In the genomic region with DNA sequence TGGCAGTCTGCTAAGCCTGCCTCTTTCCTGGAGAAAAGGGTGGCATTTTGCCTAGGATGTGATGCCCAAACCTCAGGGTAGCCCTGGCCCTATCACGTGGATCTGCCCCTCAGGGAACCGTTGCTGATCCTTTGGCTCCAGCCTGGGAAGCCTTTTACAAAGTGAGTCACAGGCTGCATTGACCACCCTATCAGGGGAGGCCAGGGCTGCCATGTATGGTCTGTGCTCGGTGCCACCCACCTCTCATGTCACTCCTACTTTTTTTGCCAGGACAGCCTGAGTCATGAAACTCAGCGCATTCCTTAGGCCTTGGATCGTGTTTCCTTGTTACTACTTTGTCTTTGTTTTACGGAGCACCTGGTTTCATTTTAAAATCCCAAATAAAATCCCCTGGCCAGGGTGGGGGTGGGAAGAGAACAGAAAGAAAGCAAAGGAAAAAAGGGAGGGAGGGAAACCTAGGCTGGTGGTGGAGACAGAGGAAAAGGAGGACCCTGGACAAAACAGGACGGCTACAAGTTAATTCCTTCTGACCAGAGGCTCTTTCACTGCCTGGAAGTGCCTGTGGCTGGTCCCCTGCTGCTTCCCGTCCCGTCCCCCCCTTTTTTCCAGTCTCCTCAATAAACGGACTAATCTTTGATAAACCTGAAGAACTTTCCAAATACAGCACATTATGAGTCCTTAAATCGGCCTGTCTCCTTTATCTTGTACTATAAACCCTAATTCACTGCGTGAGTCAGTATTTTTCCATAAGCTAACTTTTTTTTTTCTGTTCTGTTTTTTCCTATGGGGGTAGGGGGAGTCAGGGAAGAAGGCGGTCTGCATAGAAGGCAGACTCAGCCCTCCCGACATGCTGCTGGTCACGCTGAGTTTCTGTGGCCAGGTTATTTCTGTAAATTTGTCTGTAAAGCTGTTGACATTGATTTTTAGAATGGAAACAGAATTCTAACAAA, we compare ENCODE assay signal across 8 mouse cellular contexts. TPM values are rescaled to one million over a fixed set of nuclear protein-coding genes. Genes with fewer than 3 reads are reported as not detected.
DNase-seq lines count a peak whose midpoint lies in the region; ATAC-seq and TF ChIP-seq lines count a peak whose summit lies in the region.
"Had no signal": no experiment of that assay in that cellular context is flagged by ENCODE, and none has a peak within 500 bp of the region (broad histone marks: within the 10 kb centered on the region; RNA-seq: fewer than 3 reads in every experiment).

No protein-coding gene starts in this region.

- H3K36me3 ChIP-seq in embryonic facial prominence, embryonic 14.5 days (ENCODE audit: control insufficient read depth, insufficient read depth, low read length) = no peaks in the 10 kb centered on the region
- no peaks in the 10 kb centered on the region for H3K36me3 ChIP-seq in heart, embryonic 15.5 days
- H3K36me3 ChIP-seq in kidney, postnatal 0 days (ENCODE audit: insufficient read depth, low read length) = no peaks in the 10 kb centered on the region

- no peaks in the 10 kb centered on the region for H3K27me3 ChIP-seq in embryonic facial prominence, embryonic 14.5 days (replicated peaks; ENCODE audit: control insufficient read depth, insufficient read depth, low read length)
- H3K27me3 ChIP-seq in heart, embryonic 15.5 days = no peaks in the 10 kb centered on the region
- no peaks in the 10 kb centered on the region for H3K27me3 ChIP-seq in kidney, postnatal 0 days (ENCODE audit: insufficient read depth, low read length)

- H3K4me1 ChIP-seq in brown adipose tissue, adult 24 weeks (ENCODE audit: control insufficient read depth, insufficient read depth, insufficient read length, low read length) = peaks cover 19% of the 10 kb centered on the region
- peaks cover 53% of the 10 kb centered on the region for H3K4me1 ChIP-seq in embryonic facial prominence, embryonic 14.5 days (ENCODE audit: control insufficient read depth, insufficient read depth, low read length)
- H3K4me1 ChIP-seq in heart, embryonic 15.5 days (replicated peaks) = peaks cover 42% of the 10 kb centered on the region
- H3K4me1 ChIP-seq in kidney, postnatal 0 days (replicated peaks; ENCODE audit: insufficient read depth, low read length) = peaks cover 25% of the 10 kb centered on the region

- no peaks in the 10 kb centered on the region for H3K9me3 ChIP-seq in embryonic facial prominence, embryonic 14.5 days (ENCODE audit: control insufficient read depth, low read length)
- H3K9me3 ChIP-seq in heart, embryonic 15.5 days (replicated peaks) = no peaks in the 10 kb centered on the region
- H3K9me3 ChIP-seq in kidney, postnatal 0 days (replicated peaks; ENCODE audit: low read length) = no peaks in the 10 kb centered on the region

- peak; percentile 94 for DNase-seq in embryonic facial prominence, embryonic 14.5 days (ENCODE audit: low spot score)
- DNase-seq in kidney, postnatal 0 days (ENCODE audit: low spot score) = peak; percentile 85
- DNase-seq in mesoderm, embryonic 11.5 days (ENCODE audit: low read depth, low spot score) = peak; percentile 71
- DNase-seq in left cerebral cortex, postnatal 14 days (ENCODE audit: low spot score in 2 of 2) = no peak
- no peak for DNase-seq in left cerebral cortex, adult 2 months (ENCODE audit: extremely low spot score in 1 of 2, low spot score in 2 of 2)

- peak overlapping the region; percentile 62 for H3K4me2 ChIP-seq in embryonic facial prominence, embryonic 14.5 days (ENCODE audit: low read depth, low read length)
- H3K4me2 ChIP-seq in heart, embryonic 15.5 days = peak overlapping the region; percentile 69
- H3K4me2 ChIP-seq in kidney, postnatal 0 days (ENCODE audit: low read length) = peak overlapping the region; percentile 73

- peak overlapping the region; percentile 62 for H3K9ac ChIP-seq in embryonic facial prominence, embryonic 14.5 days (ENCODE audit: low read depth, low read length)
- peak overlapping the region; percentile 43 for H3K9ac ChIP-seq in heart, embryonic 15.5 days
- H3K9ac ChIP-seq in kidney, postnatal 0 days (ENCODE audit: low read depth, low read length) = peak overlapping the region; percentile 62

- peak overlapping the region; percentile 58 for H3K4me3 ChIP-seq in brown adipose tissue, adult 24 weeks (ENCODE audit: insufficient read depth, low read depth, low read length)
- peak overlapping the region; percentile 24 for H3K4me3 ChIP-seq in embryonic facial prominence, embryonic 14.5 days (ENCODE audit: low read depth, low read length)
- H3K4me3 ChIP-seq in heart, embryonic 15.5 days = peak overlapping the region; percentile 21; the same call in 1 of the 2 replicates
- H3K4me3 ChIP-seq in kidney, postnatal 0 days (replicated peaks; ENCODE audit: low read depth, low read length) = 0 out of 2 replicates have a peak overlapping the region, but pooled peaks have one; percentile 14
- H3K4me3 ChIP-seq in left cerebral cortex, adult 2 months = no peak overlapping the region

- intact Hi-C loops in left cerebral cortex, postnatal 14 days (cut with DNase I) = no loop called here
- intact Hi-C loops in left cerebral cortex, adult 2 months (cut with DNase I) = no loop called here

- peak overlapping the region; percentile 50 for H3K27ac ChIP-seq in brown adipose tissue, adult 24 weeks (replicated peaks; ENCODE audit: low read depth, low read length)
- H3K27ac ChIP-seq in embryonic facial prominence, embryonic 14.5 days (replicated peaks; ENCODE audit: low read depth, low read length) = peak overlapping the region; percentile 98
- H3K27ac ChIP-seq in heart, embryonic 15.5 days = peak overlapping the region; percentile 89
- peak overlapping the region; percentile 87 for H3K27ac ChIP-seq in kidney, postnatal 0 days
- H3K27ac ChIP-seq in left cerebral cortex, adult 2 months = no peak overlapping the region

- peak; percentile 82 for ATAC-seq in embryonic facial prominence, embryonic 14.5 days (ENCODE audit: low read depth)
- peak; percentile 84 for ATAC-seq in heart, embryonic 15.5 days (replicated peaks; ENCODE audit: insufficient number of reproducible peaks, insufficient read depth, low FRiP score, low read depth)
- peak; percentile 87 for ATAC-seq in kidney, postnatal 0 days (replicated peaks; ENCODE audit: low FRiP score, low read depth)

- WGBS in embryonic facial prominence, embryonic 14.5 days = 5% methylated on average over 15 of the region's 15 CpGs
- WGBS in heart, embryonic 15.5 days = 16% methylated on average over 15 of the region's 15 CpGs
- whole genome bisulfite sequencing in kidney, postnatal 0 days = 11% methylated on average over 15 of the region's 15 CpGs

- no peak for TF ChIP-seq CTCF in kidney, postnatal 0 days (IDR thresholded peaks at IDR 0.05; ENCODE audit: low read depth)
- no peak for TF ChIP-seq CTCF in left cerebral cortex, adult 2 months (IDR thresholded peaks at IDR 0.05)

RNA-seq across cellular contexts. Expression of gene 1700011L22Rik, which starts 39.4 kb away (rescaled TPM):
- not detected in 2 replicates for polyA plus RNA-seq in brown adipose tissue, adult 24 weeks (2012; ENCODE audit: insufficient read depth, insufficient read length, missing spikeins)
- polyA plus RNA-seq in embryonic facial prominence, embryonic 14.5 days (2014; fragmentation: Nextera tagmentation; extraction: Ambion mirVana) = not detected in 2 replicates
- not detected in 2 replicates for polyA plus RNA-seq in heart, embryonic 15.5 days (2015; fragmentation: Nextera tagmentation; extraction: Ambion mirVana)
- polyA plus RNA-seq in kidney, postnatal 0 days (2015; fragmentation: Nextera tagmentation; extraction: Ambion mirVana) = not detected in 2 replicates
- total RNA-seq in left cerebral cortex, postnatal 14 days (2021) = not detected
- total RNA-seq in left cerebral cortex, adult 2 months (2021) = not detected
- total RNA-seq: heart, postnatal 14 days had no signal

Comparison
In these comparisons a context has a peak if more than half of its experiments do, and no peak if none do; other contexts are left out.
1. DNase-seq: peak in embryonic facial prominence, embryonic 14.5 days (single experiment), kidney, postnatal 0 days (single experiment) and mesoderm, embryonic 11.5 days (single experiment); none in left cerebral cortex, postnatal 14 days (0 of 2) and left cerebral cortex, adult 2 months (0 of 2).
2. Peak in every context shown above with its lines, with median percentiles within 50 percentile points of each other: ATAC-seq, H3K4me2 ChIP-seq and H3K9ac ChIP-seq.